ENCODE assay signal across 9 mouse cellular contexts in the genomic region with DNA sequence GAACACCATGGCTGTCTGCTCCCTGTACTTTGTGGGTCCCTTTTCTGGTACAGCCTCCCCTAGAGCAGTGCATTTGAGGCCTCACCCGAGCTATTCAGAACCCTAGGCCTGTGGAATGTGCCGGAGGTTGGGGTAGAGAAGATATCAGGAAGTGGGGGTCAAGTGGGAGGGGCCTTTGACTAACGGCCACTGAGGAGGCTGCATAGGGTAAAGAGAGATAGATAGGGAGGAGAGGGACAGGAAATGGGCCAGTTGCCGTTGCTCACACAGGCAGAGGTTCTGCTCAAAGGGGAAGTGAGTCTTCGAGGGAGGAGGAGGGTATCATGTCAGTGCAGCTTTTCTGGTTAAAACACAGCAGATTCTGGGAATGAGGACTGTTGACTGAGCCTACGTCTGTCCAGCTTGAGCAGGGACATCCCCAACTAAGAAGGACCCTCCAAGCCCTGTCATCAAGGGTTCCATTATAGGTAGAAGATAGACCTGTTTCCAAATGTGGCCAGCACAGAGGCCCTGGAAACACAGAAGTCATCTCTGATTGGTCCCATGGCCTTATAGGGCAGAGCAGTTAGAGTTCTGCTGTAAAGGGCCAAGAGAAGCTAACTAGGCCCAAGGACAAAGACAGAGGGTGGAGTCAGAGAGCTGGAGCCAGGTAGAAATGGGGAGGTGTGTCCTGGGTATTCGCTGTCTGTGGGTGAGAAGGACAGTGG. TPM values are rescaled to one million over a fixed set of nuclear protein-coding genes. Genes with fewer than 3 reads are reported as not detected.
A peak's percentile ranks its signal among the peaks of the same experiment; 100 is the strongest.
DNase-seq lines count a peak whose midpoint lies in the region; ATAC-seq and TF ChIP-seq lines count a peak whose summit lies in the region.
"Had no signal": no experiment of that assay in that cellular context is flagged by ENCODE, and none has a peak within 500 bp of the region (broad histone marks: within the 10 kb centered on the region; RNA-seq: fewer than 3 reads in every experiment).

No protein-coding gene starts in this region.

- peaks cover 3% of the 10 kb centered on the region; the same call in 1 of the 2 replicates for H3K36me3 ChIP-seq in heart, embryonic 11.5 days (ENCODE audit: control insufficient read depth, insufficient read depth, low read length)
- no peaks in the 10 kb centered on the region for H3K36me3 ChIP-seq in heart, embryonic 15.5 days
- H3K36me3 ChIP-seq in thymus, adult 2 months (ENCODE audit: control insufficient read depth, insufficient read depth, low read length), result no peaks in the 10 kb centered on the region

- no peak overlapping the region for H3K4me3 ChIP-seq in heart, embryonic 11.5 days (ENCODE audit: low read depth, low read length)
- H3K4me3 ChIP-seq in heart, embryonic 15.5 days, result no peak overlapping the region
- no peak overlapping the region for H3K4me3 ChIP-seq in thymus, adult 2 months (ENCODE audit: control insufficient read depth, insufficient read depth, low read length)

- TF ChIP-seq POLR2A in thymus, adult 2 months (IDR thresholded peaks at IDR 0.05; ENCODE audit: control insufficient read depth, extremely low read depth, insufficient read depth, low read length, poor library complexity), result no peak

- 49% methylated on average over 7 of the region's 7 CpGs for WGBS in heart, embryonic 11.5 days (ENCODE audit: insufficient replicate concordance)
- 44% methylated on average over 7 of the region's 7 CpGs for WGBS in heart, embryonic 15.5 days
- WGBS in thymus, adult 2 months, result 8% methylated on average over 7 of the region's 7 CpGs

- H3K4me2 ChIP-seq in heart, embryonic 11.5 days, result peak overlapping the region; percentile 17
- no peak overlapping the region for H3K4me2 ChIP-seq in heart, embryonic 15.5 days

- H3K9ac ChIP-seq in heart, embryonic 11.5 days (ENCODE audit: low read depth, low read length), result no peak overlapping the region
- no peak overlapping the region for H3K9ac ChIP-seq in heart, embryonic 15.5 days

- no peak for TF ChIP-seq CTCF in thymus, adult 2 months (IDR thresholded peaks at IDR 0.05; ENCODE audit: borderline replicate concordance, control insufficient read depth, extremely low read depth, insufficient read depth, low read length, poor library complexity)

- ATAC-seq in heart, embryonic 11.5 days (replicated peaks; ENCODE audit: insufficient number of reproducible peaks, low FRiP score, low TSS enrichment), result no peak
- ATAC-seq in heart, embryonic 15.5 days (replicated peaks; ENCODE audit: insufficient number of reproducible peaks, insufficient read depth, low FRiP score, low read depth), result no peak

- H3K9me3 ChIP-seq in heart, embryonic 11.5 days (replicated peaks; ENCODE audit: control insufficient read depth, low read length), result no peaks in the 10 kb centered on the region
- no peaks in the 10 kb centered on the region for H3K9me3 ChIP-seq in heart, embryonic 15.5 days (replicated peaks)

- peak overlapping the region; percentile 35; the same call in 1 of the 2 replicates for H3K27ac ChIP-seq in heart, embryonic 11.5 days (ENCODE audit: low read depth, low read length)
- peak overlapping the region; percentile 33; the same call in 1 of the 2 replicates for H3K27ac ChIP-seq in heart, embryonic 15.5 days
- H3K27ac ChIP-seq in thymus, adult 2 months (ENCODE audit: control insufficient read depth, insufficient read depth, low read length), result peak overlapping the region; percentile 93

- no peak for DNase-seq in heart, adult 8-10 months (ENCODE audit: low spot score)
- peak; percentile 58 for DNase-seq in lung, postnatal 25 days (ENCODE audit: low spot score)
- DNase-seq in thymus, adult 2 months, result peak; percentile 69
- DNase-seq in layer of hippocampus, adult 18-20 months (ENCODE audit: low spot score in 2 of 2), result no peak
- no peak for DNase-seq in cerebellum, adult 9-11 months
- DNase-seq in left cerebral cortex, adult 8-10 months (ENCODE audit: low spot score in 2 of 2), result no peak
- DNase-seq: cerebellum, adult 2 months had no signal

- H3K27me3 ChIP-seq in heart, embryonic 11.5 days (ENCODE audit: control insufficient read depth, insufficient read depth, low read length), result peaks cover 8% of the 10 kb centered on the region; the same call in 1 of the 2 replicates
- H3K27me3 ChIP-seq in heart, embryonic 15.5 days, result no peaks in the 10 kb centered on the region
- H3K27me3 ChIP-seq in thymus, adult 2 months (ENCODE audit: control insufficient read depth, insufficient read depth, low read length), result no peaks in the 10 kb centered on the region

- peaks cover 28% of the 10 kb centered on the region for H3K4me1 ChIP-seq in heart, embryonic 11.5 days (ENCODE audit: control insufficient read depth, insufficient read depth, low read length)
- H3K4me1 ChIP-seq in heart, embryonic 15.5 days (replicated peaks), result peaks cover 44% of the 10 kb centered on the region
- peaks cover 56% of the 10 kb centered on the region for H3K4me1 ChIP-seq in thymus, adult 2 months (replicated peaks; ENCODE audit: control insufficient read depth, insufficient read depth, low read length)

RNA-seq across cellular contexts. Expression of a gene that starts 3.0 kb away (rescaled TPM):
- polyA plus RNA-seq in heart, embryonic 11.5 days (2014; fragmentation: Nextera tagmentation; extraction: Ambion mirVana), result 28.0 and 29.5 TPM in 2 replicates
- 10 to 100 TPM; 10.1 to 12.8 (median 11.9) TPM for total RNA-seq in heart, adult 8-10 months (2022)
- polyA plus RNA-seq in heart, embryonic 15.5 days (2015; fragmentation: Nextera tagmentation; extraction: Ambion mirVana), result 24.5 and 30.9 TPM in 2 replicates
- polyA plus RNA-seq in thymus, adult 2 months (2012; rRNA removed), result 153 and 164 TPM in 2 replicates
- total RNA-seq in layer of hippocampus, adult 18-20 months (2021), result 10 to 100 TPM; 22.2 to 26.3 TPM
- 10 to 100 TPM; 25.3 to 29.6 (median 28.6) TPM for total RNA-seq in left cerebral cortex, adult 8-10 months (2022)

RNA-seq across cellular contexts. Expression of a gene that starts 3.2 kb away (rescaled TPM):
- polyA plus RNA-seq in heart, embryonic 11.5 days (2014; fragmentation: Nextera tagmentation; extraction: Ambion mirVana), result 3.5 and 3.6 TPM in 2 replicates
- total RNA-seq in heart, adult 8-10 months (2022), result 10 to 100 TPM; 17.5 to 24.9 (median 23.9) TPM
- 3.2 and 4.6 TPM in 2 replicates for polyA plus RNA-seq in heart, embryonic 15.5 days (2015; fragmentation: Nextera tagmentation; extraction: Ambion mirVana)
- polyA plus RNA-seq in thymus, adult 2 months (2012; rRNA removed), result 125 and 157 TPM in 2 replicates
- total RNA-seq in layer of hippocampus, adult 18-20 months (2021), result 1 to 10 TPM; 6.5 to 7.7 TPM
- 10 to 100 TPM in 2 of 4 experiments, 1 to 10 TPM in 2; 6.1 to 19.9 (median 11.1) TPM for total RNA-seq in left cerebral cortex, adult 8-10 months (2022)

RNA-seq across cellular contexts. Expression of a gene that starts 8.7 kb away (rescaled TPM):
- 1.2 and 2.0 TPM in 2 replicates for polyA plus RNA-seq in heart, embryonic 11.5 days (2014; fragmentation: Nextera tagmentation; extraction: Ambion mirVana)
- total RNA-seq in heart, adult 8-10 months (2022), result not detected
- 1.8 and 2.2 TPM in 2 replicates for polyA plus RNA-seq in heart, embryonic 15.5 days (2015; fragmentation: Nextera tagmentation; extraction: Ambion mirVana)
- polyA plus RNA-seq in thymus, adult 2 months (2012; rRNA removed), result 1.4 and 2.9 TPM in 2 replicates
- 10 to 100 TPM in 1 of 2 experiments, 1 to 10 TPM in 1; 8.4 to 10.9 TPM for total RNA-seq in layer of hippocampus, adult 18-20 months (2021)
- total RNA-seq in left cerebral cortex, adult 8-10 months (2022), result 10 to 100 TPM; 27.1 to 37.7 (median 34.1) TPM

RNA-seq across cellular contexts. Expression of a gene that starts 24.7 kb away (rescaled TPM):
- 40.4 and 44.8 TPM in 2 replicates for polyA plus RNA-seq in heart, embryonic 11.5 days (2014; fragmentation: Nextera tagmentation; extraction: Ambion mirVana)
- 10 to 100 TPM; 17.5 to 20.4 (median 19.3) TPM for total RNA-seq in heart, adult 8-10 months (2022)
- 30.3 and 45.7 TPM in 2 replicates for polyA plus RNA-seq in heart, embryonic 15.5 days (2015; fragmentation: Nextera tagmentation; extraction: Ambion mirVana)
- 141 and 146 TPM in 2 replicates for polyA plus RNA-seq in thymus, adult 2 months (2012; rRNA removed)
- 10 to 100 TPM; 25.8 to 30.4 TPM for total RNA-seq in layer of hippocampus, adult 18-20 months (2021)
- total RNA-seq in left cerebral cortex, adult 8-10 months (2022), result 10 to 100 TPM; 21.7 to 27.4 (median 26.7) TPM

RNA-seq across cellular contexts. Expression of a gene that starts 24.8 kb away (rescaled TPM):
- polyA plus RNA-seq in heart, embryonic 11.5 days (2014; fragmentation: Nextera tagmentation; extraction: Ambion mirVana), result 41.4 and 45.7 TPM in 2 replicates
- 100 to 1,000 TPM; 302 to 362 (median 329) TPM for total RNA-seq in heart, adult 8-10 months (2022)
- 58.5 and 68.9 TPM in 2 replicates for polyA plus RNA-seq in heart, embryonic 15.5 days (2015; fragmentation: Nextera tagmentation; extraction: Ambion mirVana)
- 166 and 181 TPM in 2 replicates for polyA plus RNA-seq in thymus, adult 2 months (2012; rRNA removed)
- 10 to 100 TPM; 37.0 to 41.2 TPM for total RNA-seq in layer of hippocampus, adult 18-20 months (2021)
- 10 to 100 TPM; 36.1 to 40.8 (median 39.4) TPM for total RNA-seq in left cerebral cortex, adult 8-10 months (2022)

Comparison
In these comparisons a context has a peak if more than half of its experiments do, and no peak if none do; other contexts are left out.
1. H3K27ac ChIP-seq: peak in every context shown above with its lines; median percentile 93 in thymus, adult 2 months; 35 in heart, embryonic 11.5 days; 33 in heart, embryonic 15.5 days.
2. DNase-seq: peak in lung, postnatal 25 days (single experiment) and thymus, adult 2 months (single experiment); none in heart, adult 8-10 months (single experiment), layer of hippocampus, adult 18-20 months (0 of 2), cerebellum, adult 9-11 months (single experiment) and left cerebral cortex, adult 8-10 months (0 of 2).
3. RNA of a gene that starts 8.7 kb away (total RNA-seq): 27.1 to 37.7 TPM in left cerebral cortex, adult 8-10 months and 8.4 to 10.9 TPM in layer of hippocampus, adult 18-20 months; not detected in heart, adult 8-10 months; every median in the first group is over 4 times any median in the second.